Mouse (Mus musculus) urinary bladder, postnatal 4 days (tissue): Measurements from ENCODE around the gene Pcgf1.

ENCODE experiments used
- DNase-seq, 2 experiments: peaks; one replicate each; pipeline ENCODE4 v3.0.0; 2021 to 2022; ENCODE audit warnings: low spot score in 2 of 2

Gene Pcgf1

DNA sequence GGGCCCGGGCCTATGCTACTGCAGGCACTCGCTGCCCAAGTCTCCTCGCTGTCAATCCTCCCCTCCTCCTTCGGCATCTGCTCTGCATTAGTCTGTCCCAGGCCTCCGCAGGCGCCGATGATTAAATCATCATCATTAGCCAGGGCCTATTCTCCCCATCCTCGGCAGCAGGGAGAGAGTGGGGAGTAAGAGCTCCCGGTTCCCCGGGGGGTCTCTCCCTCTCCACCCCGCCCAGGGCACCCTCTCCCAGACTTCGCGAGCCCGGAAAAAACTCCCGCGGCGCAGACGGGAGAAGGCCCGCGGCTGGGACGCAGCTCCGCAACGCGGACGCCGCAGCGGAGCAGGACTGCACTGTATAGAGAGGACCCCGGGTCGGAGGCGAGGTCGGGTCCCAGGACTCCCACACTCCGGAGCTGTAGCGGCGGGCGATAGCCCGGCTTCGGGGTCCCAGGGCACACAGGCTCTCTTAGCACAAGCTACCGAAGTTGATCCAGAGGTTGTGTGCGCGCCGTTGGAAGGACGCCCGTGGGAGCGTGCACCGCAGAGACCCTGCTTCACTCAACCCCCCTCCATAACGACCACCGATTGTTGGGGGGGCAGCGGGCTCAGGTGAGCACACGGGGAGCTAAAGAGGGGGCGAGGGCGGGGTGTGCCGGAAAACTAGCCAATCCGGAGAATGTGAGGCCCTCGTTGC lies at the start of gene Pcgf1:
Gene Pcgf1 (plus strand): TSS at position 240 of the 694 bp plus-strand sequence.
- peak in 1 of 2 experiments; percentile 53 for DNase-seq

DNA sequence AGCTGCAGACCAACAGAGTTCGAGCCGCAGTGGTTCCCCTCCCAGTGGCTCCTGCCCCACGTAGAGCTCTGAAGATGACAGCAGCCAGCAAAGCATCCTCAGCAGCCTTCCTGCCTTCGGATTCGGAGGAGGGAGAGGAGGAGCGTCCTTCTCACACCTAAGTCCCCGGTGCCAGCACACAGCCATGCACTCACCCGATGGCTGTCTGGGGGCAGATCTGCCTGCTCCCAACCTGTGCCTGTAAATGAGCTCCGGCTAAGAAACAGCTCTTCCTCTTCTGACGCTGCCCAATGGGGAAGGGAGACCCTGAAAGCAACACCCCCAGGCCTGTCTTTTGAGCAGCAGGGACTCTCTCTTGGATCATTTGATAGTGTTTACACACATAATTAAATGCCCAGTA lies 47.9 kb upstream of the Pcgf1 start:
- DNase-seq, result peak in 1 of 2 experiments; percentile 55

DNA sequence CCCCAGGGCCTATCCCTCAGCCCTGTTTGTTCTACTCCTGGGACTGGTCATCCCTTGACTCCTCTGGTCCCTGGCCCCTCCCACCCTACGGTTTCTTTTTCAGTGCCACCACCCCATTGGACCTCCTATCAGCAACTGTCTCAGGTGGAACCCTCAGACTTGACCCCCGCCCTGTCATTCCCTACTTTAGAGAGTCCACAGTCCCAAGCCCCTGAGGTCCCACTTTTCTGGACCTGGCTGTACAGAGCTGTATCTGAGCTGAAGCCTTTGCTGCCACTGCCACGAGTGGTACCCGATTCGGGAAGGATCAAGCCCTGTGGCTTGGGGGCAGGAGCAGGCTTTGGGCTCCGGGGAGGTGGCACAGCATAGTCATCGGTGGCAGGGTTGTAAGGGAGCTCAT lies 46.6 kb upstream of the Pcgf1 start:
- no peak for DNase-seq

DNA sequence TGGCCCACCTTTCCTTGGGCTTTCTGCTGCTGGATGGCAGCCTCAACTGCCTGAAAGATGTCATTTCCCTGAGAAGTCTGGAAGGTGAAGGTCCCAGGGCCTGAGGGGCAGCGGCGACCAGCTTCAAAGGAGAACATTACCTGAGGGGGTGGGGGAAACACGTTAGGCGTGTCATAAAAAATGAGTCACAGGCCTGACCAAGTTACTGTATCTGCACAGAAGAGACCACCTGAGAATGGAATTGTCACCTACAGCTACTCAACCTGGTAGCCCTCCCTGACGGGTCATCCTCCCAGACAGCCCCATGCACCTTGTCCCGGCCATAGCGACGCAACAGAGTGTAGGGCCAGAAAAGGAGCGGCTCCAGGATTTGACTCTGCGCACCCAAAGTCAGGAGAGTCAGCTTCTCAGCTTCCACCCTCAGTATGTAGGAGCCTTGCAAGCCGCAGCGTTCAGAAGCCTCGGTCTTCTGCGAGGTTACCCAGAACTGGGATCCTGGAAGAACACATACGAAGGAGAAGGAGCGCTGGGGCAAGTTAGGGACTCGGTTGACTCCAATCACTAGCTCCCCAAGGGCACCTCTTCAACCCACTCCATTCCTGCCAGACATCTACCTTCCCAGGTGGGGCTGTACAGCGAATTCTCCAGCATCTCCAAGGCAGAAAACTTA lies 45.6 kb upstream of the Pcgf1 start:
- peak in 1 of 2 experiments; percentile 57 for DNase-seq

DNA sequence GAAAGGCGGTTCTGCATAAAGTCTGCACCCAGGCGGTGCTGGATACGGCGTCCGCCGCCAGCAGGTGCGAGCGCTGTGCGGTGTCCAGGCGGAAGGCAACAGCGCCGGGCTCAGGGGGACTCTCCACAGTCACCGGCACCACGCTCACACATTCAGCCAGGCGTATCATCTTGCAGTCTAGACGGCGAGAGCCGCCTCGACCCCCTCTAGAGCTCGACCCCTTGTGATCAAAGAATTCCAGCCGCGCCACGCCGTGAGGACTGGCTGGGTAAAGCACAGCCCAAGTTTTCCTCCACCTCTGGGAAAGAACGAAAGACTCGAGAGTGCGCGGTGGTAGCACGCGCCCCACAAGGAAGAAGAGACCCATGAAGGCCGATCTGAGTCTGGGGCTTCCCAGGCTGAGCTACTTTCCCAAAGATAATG lies 44.9 kb upstream of the Pcgf1 start:
- peak; percentile 37 to 61 for DNase-seq

DNA sequence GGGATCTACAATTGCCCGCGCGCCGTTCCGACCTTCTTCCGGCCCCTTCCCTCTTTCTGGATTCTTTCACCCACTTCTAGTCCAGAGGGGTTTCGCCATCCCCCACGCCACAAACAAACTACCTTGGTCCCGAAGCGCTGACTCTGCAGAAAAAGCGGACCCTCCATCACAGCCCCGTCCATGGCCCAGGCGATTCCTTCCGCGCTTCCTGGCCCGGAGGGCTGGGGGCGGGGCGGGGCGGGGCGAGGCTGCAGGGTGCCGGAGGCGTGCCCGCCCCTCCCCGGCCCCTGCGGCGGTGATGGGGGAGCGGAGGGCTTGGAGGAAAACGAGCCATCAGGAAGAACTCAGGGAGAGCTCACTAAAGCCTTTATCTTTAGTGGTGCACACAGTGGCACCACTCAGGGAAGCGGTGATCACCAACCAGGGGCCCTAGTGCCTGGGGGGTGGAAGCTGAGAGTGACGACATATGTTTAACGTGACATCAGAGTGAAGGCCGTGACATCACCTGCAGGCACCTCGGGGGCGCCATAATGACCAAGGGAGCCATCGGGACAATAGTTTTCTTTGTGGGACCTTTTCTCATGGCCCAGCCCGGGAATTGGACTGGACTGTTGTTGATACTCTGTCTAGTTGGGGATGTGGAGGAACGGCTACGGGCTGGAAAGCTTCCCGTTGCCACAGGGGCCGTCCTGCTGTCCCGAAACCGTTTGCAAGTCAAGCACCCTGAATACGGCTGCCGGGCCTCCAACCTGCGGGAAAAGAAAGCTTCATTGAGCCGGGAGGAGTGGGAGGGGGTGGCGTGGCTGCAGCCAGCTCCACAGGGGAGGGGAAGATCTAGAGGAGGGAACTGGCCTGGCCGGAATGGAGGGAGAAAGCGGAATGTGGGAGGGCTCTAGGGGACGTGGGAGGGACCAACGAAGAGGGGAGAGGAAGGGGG lies 44.2 kb upstream of the Pcgf1 start, which contains the start of the genes Dok1 and Loxl3:
Gene Dok1 (minus strand): TSS at position 223 of the 937 bp plus-strand sequence.
Gene Loxl3 (plus strand): TSS at position 925 of the 937 bp plus-strand sequence.
- DNase-seq, result peak; percentile 78 to 81

DNA sequence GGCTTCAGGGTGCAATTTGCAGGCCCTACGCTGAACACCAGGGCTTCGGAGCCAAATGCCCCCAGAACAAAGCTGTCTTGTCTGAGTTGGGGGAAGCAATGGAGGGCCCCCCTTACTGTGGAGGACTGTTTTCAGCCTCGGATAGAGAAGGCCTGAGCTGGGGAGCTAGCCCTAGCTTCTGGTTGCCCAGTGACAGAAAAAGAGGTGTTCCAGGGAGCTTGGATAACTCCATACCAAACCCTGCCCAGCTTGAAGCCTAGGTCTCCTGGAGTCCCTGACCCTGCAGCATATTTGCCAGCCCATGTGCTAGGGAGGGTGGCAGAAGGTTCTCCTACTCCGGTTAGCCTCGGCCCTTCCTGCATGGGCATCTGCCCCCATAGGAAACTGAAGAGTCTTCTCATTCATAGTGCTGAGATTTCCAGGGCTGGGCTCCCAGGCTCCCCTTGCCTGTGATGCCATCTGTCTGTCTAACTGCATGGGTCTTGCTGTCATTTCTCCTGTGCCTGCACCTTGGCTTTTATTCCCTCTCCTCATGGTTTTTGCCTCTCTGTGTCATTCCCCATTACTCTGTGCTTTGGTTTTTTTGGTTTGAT lies 43.1 kb upstream of the Pcgf1 start:
- DNase-seq, result peak in 1 of 2 experiments; percentile 50

DNA sequence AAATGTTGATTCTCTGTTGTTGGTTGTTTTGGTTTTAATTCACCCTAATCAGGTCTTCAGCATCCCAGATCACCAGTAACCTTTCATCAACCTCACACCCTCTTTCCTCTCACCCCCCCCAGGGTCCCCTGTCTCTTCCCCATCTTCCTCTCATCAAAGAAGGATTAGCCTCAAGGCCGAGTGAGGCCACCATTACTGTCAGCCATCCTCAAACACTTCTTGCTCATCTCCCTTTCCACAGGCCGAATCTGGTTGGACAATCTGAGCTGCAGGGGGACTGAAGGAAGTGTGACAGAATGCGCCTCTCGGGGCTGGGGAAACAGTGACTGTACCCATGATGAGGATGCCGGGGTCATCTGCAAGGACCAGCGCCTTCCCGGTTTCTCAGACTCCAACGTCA lies 40.5 kb upstream of the Pcgf1 start:
- DNase-seq, result no peak

DNA sequence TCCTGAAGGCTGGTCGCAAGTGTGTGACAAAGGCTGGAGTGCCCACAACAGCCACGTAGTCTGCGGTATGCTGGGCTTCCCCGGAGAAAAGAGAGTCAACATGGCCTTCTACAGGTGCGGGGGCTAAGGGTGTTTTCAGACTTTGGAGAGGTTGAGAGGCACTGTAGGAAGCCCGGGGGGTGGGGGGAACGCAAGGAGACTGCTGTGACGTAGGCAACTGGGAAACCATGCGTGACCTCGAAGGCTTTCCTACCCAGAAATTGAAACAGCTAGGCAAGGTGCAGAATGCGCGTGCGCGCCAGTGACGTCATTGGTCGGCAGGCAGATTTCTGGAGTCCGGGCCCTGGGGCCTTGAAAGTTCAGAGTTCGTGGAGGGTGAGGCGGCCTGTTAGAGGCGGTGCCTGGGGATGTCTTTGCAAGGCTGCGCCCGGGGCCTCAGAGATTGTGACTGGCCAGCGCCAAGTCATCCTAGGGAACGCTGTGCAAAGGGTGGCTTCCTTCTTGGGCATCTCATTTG lies 39.1 kb upstream of the Pcgf1 start:
- DNase-seq, result peak; percentile 80 to 87

DNA sequence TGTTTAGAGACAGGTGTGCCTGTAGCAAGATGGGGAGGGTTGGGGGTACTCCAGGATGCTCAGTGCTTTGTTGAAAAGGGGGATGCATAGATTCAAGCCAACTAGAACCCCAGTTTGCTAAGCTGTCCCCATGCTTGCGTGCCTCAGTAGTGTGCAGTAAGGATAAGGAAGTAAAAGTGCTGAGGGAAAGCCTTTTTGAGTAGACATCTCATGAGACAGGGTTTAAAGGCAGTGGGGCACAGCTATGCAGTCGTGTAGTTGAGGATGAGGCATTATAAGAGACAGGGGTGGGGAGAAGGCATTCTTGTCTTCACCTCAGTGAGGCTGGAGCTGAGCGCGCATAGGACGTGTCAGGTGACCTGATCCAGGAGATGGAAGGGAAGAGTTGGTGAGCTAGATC lies 37.1 kb upstream of the Pcgf1 start:
- no peak for DNase-seq

DNA sequence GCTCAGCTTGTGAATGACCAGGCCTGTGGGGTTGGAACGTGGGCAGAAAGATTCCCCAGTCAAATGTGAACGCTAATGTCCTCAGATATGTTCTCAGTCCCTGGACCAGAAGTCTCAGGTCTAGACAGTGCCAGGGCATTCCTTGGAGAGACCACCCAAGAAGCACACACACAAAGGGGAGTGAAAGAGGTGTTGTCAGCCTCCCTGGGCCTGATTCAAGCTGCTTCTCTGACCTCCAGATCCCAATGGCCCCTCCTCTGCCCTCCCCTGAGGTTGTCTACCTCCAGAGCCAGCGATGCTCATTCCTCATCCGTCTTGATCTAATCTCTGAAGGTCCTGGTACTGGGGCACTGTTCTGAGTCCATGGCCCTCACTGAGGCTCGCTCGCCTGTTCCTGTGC lies 34.1 kb upstream of the Pcgf1 start:
- no peak for DNase-seq

DNA sequence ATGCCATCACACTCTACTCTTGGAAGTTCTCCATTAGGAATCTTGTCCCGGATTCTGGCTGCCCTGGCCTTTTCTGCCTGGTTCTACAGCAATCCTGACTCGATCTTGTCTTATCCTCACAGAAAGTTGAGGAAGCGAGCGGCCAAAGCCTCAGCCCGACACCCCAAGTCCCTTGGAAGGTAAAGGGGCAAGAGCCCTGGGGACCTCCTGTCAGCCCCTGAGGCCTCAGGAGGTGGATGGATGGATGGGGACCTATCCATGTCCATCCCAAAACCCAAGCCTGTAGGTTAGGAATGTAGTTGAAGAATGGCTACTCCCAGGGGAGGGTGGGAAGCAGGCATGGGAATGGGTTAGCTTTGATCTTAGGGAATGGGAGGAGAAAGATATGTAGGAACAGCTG lies 33.7 kb upstream of the Pcgf1 start:
- DNase-seq, result no peak

DNA sequence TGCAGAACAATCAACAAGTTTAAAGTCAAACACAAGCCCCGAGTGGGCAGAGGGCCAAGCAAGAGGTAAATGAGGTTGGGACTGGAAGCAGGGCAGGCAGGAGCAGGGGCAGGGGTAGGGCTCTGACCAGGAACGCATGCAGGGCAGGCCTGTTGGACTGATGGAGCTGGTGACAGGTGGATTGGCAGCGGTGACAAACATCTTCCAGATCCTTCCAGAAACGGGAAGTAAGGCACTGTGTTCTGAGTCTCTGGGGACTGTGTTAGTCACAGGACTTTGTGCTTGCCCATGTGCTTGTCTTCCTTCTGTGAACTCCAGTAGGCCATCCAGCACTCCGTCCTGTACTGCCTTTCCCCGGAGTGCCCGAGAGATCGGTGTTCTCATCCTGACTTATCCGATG lies 32.9 kb upstream of the Pcgf1 start:
- DNase-seq, result no peak

DNA sequence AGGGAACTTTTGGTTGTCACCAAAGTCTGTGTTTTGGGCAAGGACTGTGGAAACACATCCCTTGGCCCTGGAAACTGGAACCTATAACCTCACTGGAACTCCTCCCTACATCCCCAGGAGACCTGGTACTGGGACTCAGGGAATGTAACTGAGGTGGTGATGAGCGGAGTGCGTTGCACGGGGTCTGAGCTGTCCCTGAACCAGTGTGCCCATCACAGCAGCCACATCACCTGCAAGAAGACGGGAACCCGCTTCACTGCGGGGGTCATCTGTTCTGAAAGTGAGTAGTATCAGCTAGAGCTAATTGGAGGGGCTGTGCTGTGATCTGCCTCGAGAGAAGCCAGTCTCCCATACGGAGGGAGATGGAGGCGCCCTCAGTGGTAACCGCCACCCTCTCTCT lies 28.3 kb upstream of the Pcgf1 start:
- no peak for DNase-seq

DNA sequence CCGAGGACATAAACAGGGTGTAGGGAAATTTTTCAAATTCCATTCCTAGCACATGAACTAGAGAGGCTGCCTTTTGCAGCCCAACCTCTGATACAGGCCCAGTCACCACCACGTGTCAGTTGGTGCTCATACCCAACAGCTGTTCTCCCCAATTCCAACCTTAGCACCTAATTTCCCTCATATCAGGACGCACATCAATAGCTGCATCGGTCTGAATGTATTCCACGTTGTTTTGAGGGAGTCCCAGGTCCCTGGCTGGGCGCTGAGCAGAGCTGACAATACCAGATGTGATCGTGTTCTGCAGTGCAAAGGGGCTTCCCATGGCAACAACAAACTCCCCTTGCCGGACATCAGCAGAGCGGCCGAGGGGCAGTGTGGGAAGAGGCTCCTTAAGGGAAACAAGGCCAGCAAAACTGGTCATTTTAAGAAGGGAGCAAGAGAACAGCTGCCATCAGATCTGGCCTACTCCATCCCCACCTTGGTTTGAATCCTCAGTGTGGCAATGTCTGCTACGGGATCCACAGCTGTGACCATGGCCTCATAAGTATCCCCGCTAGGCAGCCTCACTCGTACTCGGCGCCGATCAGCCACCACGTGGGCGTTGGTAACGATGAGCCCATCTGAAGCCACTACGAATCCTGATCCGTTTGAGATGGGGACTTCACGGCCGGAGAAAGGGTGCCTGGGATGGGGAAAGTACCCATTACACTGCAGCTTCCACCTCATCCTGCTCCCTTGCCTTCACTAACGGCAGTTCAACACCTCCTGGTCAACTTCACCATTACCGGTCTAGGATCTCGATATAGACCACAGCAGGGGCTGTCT lies 24.3 kb upstream of the Pcgf1 start:
- no peak for DNase-seq

DNA sequence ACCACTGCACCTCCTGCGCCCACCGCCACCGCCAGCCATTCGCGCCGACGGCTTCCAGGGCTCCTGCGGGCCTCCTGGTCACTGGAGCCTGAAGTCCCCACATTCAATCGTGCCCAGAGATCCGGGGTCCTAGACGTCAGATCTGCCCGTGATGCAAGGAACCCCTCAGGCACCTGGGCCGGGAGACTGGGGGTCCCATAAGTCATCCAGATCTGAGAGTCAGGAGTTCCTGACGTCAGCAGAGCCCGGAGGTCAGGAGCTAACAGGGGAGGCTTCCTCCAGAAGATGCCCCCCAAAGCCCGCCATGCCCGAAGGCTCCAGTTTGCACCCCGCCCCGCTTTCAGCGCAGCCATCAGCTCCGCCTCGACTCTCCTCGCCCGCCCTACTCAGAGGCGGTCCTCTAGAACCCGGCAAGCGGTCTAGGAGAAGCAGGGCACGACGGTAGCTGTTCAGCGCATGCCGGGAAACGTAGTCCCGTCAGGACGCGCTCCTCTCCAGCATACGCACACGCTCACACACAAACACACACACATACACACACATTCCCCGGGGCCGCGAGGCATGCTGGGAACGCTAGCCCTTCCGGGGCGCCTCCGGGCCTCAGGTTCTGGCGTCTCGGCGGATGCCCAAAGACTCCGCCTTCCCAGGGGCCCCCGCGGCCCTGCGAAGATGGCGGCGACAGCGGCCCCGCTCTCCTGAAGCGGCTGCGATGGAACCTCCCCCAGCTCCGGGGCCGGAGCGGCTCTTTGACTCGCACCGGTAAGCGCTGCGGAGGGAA lies 23.4 kb upstream of the Pcgf1 start, which contains the start of gene Aup1:
Gene Aup1 (plus strand): TSS at position 448 of the 778 bp plus-strand sequence.
- DNase-seq, result peak; percentile 95 to 96

DNA sequence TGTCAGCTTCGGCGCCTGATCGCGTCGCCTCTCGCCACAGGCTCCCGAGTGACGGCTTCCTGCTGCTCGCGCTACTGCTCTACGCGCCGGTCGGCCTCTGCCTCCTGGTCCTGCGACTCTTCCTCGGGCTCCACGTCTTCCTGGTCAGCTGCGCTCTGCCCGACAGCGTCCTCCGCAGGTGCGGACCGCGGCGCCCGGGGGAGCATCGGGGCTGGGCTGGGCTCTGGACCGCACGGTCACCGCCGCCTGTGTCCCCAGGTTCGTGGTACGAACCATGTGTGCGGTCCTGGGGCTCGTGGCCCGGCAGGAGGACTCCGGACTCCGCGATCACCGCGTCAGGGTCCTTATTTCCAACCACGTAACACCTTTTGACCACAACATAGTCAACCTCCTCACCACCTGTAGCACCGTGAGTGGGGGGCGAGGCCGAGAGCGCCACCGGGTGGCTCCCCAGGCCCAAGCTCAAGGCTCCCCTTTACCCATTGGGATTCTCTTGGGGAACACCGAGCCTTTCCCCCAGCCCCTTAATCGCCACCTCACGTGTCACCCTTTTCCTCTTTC lies 22.7 kb upstream of the Pcgf1 start, which contains the start of gene Htra2:
Gene Htra2 (minus strand): TSS at position 403 of the 561 bp plus-strand sequence.
- no peak for DNase-seq

DNA sequence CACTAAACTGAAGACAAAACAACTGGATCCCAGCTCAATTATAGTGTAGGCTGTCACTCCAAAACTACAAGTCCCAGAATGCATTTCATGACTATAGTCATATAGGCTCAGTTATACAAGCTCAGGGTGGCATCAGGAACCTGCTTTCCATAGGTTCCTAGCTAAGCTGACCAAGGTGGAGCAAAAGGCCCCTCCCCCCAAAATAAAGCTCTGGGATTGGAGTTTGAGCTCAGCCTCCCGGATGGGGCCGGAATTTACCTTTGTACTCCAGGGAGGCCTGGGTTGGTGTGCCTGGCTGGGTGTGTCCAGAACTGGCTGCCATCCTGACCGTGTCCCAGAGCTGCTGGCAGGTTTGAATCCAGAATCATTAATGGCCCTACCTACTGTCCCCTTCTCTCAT lies 19.9 kb upstream of the Pcgf1 start, which contains the start of gene Dqx1:
Gene Dqx1 (plus strand): TSS at position 55 of the 400 bp plus-strand sequence.
- no peak for DNase-seq

DNA sequence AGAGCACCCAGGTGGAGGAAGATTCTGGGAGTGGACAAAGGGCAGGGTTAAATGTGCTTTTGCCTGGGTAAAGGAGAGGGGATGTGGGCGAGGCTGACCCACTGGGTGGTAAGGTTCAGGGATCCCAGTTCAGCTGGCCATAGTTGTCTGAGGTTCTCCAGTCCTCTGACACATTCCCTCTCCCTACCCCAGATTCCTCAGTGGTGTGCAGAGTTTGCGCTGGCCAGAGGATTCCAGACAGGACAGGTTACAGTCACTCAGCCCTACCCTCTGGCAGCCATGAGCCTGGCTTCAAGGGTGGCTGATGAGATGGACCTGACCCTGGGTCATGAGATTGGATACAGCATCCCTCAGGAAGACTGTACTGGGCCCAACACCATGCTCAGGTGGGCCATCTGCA lies 18.9 kb upstream of the Pcgf1 start:
- DNase-seq, result no peak
